Mouse (Mus musculus) embryo, embryonic 9.5 days (tissue): ENCODE measurements around the gene Tgfbr3.

Source experiments
- DNase-seq: peaks from one replicate; pipeline ENCODE4 v3.0.0-alpha.2; 2017; ENCODE audit errors: extremely low spot score

Tgfbr3 gene

DNA sequence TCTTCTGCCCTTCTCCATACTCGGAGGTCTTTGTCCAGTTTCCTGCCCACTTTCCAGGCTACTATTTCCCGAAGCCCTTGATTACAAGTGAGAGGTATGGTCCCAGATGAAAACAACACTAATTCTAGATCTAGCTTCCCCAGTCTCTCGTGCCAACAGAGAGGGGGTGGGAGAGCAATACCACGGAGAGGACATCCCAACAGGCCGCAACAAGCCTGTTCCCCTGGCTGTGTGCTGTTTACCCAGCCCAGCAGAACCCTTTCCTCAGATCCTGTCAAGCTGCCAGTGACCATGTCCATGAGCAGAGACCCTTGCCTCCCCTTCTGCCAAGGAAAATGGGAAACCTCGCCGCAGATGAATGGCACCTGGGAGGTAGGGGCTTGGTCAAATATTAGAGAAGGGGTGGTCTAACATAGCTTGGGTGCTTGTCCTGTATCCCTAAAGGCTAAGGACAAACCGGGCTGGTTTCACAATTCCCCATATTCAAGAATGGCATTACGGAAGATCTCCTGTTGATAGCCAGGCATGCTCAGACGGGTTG is 77.5 kb downstream of the Tgfbr3 start:
- DNase-seq = no peak

DNA sequence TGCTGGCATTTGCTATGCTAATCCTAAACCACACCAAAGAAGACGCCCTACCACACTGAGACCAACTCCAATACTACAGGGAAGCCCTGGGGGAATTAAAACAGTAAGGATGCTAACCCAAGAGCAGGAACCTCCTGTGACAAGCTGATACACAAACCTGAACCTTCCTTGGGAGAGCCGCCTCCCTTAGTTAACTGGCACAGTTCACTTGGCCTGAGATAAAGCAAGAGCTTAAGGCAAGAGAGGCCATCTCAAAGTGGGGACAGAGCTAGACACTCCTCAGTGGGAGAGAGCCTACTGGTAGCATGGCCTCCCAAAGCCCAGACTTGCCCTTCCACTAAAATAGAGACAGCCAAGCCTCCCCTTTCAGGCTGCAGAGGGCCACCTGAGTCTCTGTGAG is 79.4 kb downstream of the Tgfbr3 start:
- DNase-seq = no peak

DNA sequence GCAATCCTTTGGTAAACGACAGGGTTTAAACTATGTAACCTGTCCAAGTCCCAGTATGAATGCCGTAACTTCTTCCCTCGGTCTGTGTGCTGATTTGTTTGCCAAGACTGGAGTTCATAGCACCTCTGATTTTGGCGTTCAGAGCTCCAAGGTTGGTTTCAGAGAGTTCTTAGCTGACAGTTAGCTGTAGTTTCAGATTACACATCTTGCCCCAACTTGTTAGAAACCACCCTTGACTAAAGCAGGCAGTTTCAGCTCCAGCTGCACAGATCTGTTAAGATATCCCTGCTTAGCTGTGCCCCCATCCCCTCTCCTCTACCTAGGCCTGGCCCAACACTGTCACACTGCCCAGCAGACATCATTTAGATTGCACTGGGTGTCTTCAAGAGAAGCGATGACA is 81.5 kb downstream of the Tgfbr3 start:
- no peak for DNase-seq

DNA sequence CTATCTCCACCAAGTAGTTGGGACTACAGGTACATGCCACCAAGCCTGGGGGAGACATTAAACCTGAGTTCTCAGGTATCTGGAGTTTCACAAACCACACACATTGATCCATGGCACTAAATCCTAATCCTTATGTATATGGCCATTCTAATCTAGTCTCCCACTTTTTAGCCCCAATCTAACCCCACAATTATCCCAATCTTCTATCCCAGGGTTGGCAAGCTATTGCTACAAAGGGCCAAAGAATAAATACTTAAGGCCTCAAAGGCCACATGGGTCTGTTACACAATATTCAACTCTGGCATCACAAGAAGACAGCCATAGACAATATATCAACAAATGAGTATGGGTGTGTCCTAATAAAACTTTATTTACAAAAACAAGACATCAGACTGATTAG is 85.1 kb downstream of the Tgfbr3 start:
- no peak for DNase-seq

DNA sequence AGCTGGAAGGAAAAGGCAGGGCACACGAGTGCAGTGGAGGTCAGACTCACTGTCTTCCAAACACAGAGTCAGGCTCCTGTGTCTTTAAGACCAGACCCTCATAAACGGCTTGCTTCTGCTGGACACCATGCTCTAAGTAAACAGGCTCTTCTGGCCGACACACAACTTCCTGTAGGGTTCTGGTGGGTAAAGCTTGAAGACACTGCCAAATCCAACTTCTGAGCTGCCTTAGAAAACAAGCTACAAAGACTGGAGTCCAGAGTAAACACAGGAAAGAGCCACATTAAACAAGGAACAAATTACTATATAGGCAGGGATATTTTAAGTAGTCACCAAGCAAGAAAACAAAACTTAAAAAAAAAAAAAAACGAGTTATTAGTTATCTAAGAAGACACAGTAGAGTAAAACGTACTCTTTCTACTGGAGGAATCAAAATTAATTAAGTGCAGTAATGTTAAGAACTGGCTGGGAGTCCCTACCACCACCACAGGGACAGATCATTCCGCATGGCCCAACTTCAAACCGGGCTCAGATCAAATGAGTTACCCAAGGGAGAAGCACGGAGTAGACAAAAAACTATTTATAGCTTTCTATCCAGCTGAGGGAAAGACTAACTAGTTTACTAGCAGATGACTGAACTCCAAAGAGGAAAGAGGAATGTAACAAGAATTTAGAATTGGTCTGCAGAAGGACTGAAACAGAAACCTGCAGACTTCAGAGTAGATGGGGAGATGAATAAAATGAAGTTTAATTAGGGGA is 86.4 kb downstream of the Tgfbr3 start:
- no peak for DNase-seq

DNA sequence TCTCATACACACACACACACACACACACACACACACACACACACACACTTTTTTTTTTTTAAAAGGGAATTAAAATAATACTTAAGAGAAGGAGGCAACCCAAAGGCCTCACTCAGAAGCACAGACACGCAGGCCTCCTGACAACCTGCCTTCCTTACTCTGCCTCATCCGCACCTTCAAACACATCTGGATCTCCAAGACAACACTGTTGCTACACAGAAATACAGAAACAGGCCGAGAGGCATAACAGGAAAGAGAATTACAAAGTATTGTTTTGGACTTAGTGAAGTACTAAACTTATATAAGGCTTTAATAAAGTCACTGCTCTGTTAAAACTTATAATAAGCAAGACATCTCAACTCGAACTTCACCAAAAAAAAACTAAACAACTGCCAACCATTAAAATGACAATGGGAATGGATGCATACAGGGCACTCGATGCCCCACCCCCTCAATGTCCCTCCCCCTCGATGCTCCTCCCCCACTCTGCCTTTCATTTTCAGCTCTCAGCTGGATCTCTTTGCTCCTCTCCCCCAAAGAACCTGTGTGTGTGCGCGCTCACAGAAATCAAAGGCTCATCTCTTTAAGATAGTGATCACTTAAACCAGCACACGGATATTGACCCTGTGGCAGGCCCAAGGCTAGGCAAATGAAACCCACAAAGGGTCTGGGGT is 87.8 kb downstream of the Tgfbr3 start:
- no peak for DNase-seq

DNA sequence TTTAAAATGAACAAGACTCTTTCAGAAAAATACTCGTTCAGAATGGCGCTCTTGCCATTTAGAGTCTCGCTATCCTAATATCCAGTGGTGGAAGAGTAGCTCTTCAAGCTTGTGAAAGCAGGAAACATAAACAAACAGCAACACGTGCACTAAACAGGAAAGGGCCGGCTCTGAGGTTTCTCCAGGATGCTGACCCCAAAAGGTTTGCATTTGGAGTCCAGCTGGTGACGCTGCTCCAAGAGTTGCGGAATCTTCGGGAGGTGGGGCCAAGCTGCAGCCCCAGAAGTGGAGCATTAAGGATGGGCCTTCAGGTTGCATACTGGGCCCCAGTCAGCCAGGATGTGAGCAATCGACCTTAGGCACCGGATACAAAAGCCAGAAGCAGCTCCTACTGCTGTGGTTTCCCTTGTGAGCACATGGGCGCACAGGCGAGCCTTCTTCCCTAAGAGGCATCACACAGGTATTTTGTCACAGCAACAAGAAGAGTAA is 88.5 kb downstream of the Tgfbr3 start:
- DNase-seq = no peak

DNA sequence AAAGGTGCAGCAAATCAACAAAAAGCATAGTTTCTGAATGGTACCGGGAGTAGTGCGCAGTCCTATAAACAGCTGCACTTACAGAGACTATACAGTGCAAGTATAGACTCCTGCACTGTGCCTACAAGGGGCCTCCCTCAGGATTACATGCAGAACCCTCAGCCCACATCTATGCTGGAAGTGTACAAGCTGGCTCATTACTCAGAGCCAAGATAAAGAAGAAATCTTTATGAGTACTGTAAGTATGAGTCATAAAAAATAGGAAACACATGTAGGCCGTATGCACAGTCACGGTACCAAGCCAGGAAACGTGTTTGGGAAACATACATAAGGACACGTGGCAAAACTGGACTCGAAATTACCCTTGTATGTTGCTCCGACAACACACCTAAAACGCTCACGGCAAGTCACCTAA is 89.2 kb downstream of the Tgfbr3 start:
- no peak for DNase-seq

DNA sequence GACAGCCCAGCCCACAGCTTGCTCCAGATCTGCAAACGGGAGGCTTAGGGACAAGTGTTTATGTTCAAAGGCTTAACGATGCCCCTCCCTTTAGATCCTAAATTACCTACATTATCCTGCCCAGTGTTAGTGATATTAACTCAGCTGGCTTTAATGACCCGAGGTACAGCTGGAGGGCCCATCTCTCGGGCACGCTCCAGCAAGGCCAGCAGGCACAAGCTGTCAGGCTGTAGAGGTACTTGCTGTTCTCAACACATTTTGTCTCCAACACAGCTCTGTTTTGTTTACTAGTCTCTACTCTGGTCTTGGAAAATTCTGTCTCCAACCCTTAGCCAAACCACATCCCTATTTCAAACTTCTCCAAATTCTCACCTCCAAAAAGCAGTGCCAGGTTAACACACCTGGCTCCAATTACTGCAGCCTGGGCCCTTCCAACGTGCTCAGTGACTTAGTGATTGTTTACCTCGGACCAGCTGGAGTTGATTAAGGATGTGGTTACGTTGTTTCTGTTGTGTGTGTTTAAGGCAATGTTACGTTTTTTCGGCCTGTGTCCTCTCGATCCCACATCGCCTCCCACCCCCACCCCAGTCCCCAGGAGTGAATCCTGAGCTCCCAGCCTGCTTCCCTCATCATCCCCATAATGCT is 93.6 kb downstream of the Tgfbr3 start:
- peak; percentile 54 for DNase-seq

DNA sequence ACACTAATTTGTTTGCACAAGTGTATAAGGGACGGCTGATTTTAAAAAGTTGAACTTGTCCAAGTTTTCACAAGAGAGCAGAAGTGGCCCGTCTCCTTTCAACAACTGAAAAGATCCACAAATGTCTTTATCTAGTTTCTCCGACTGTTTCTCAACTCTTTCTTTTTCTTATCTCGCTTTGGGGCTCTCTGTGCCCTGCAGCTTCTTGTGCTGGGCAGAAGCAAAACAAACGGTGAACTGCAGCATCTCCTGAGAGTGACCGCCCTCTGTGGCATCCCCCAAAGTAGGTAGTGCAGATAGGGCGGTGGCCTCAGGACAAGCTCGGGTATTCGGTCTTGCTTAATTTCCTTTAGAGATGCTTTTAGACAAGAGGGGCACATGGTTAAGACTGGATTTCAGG is 96.3 kb downstream of the Tgfbr3 start:
- DNase-seq = no peak

DNA sequence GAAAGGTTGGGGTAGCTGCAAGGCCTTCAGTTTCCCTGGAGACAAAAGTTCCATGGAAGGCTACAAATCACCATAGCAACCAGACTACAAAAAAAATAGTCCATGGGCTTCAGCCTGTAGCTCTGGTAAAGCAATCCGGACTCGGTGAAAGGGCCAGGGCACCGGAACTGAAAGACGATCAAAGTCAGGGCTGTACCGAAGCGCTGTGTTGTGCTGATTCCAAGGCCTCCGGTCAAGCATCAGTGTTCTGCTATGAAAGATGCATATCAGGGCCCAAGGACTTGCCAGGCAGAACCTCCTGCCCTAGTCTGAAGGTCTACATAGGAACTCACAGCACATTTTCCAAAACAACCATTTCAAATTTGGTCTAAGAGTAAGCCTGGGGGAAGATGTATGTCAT is 97.1 kb downstream of the Tgfbr3 start:
- DNase-seq = no peak

DNA sequence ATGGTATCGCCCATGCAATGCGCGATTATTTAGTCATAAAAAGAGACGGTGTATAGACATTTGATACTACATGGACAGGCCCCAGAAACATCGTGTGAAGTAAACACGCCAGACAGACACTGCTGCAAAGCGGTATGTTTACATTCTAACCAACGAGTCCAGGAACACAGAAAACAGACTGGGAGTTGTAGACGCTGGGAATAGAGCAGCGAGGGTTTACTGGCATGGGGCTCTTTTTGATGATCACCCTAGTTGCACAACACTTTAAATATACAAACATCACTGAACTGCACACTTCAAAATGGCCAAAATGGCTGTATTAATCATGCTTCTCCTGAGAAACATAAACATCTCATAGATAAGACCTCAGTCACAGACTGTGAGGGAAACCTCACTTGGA is 100.9 kb downstream of the Tgfbr3 start:
- DNase-seq = no peak

DNA sequence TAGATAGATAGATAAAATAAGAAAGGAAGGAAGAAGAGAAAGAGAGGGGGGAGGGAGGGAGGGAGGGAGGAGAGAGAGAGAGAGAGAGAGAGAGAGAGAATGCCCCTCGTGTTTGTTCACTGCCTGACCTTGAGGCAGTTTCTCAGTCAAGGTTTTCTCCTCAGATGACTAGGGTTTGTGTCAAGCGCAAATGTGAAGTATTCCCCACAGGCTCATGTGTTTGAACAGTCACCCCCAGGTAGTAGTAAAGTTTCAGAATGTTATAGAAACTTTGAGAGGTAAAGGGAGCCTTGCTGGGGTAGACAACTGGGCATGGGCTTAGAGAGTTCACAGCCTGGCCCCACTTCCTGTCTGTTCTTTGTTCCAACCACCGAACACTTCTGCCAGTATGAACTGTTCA is 103.2 kb downstream of the Tgfbr3 start:
- no peak for DNase-seq

DNA sequence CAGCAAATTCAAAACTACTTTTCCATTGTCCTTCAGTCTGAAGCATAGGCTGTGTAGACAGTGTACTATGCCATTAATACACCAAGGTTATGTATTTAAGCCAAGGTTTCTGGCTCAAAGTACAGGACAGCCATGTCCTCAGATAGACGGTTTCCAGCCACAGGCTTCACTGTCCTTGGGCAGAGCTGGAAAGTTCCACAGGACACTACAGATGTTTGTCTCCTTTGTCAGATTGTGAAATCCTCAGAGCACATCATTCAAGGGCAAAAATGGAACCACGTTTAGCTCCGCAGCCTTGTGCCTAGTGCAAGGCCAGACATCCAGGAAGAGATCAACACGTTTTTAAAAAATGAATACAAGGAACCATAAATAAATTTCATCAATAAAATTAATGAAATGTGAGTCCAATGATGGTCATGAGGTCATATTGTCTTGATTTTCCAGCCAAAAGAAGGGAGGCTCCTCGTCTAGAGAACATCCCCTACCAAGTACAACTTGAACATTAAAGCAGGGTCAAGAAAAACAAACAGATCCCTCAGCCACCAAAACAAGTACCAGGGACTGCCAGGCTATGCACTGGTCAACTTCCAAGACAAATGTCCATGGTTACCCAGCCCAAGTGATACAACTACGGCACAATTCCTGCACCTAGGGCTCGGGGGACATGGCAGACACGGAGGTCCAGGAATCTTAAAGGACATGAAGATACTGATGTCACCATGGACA is 105.1 kb downstream of the Tgfbr3 start:
- no peak for DNase-seq

DNA sequence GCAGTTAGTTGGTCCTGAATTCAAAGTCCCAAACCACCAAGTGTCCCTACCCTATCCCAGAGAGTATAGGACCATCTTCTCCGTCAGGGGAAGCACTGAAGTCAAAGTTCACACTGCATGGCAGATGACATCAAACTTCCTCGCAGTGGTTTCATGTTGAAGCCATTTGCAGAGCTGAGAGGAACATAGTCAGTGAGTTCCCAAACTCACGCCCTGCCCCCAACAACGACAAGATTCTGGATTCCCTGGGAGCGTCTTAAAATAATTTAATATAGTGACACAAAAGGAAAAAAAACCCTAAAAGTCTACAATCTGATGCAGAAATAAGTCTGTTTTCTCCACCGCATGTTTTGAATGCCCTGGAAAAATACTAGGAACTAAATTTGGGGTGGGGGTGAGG is 105.9 kb downstream of the Tgfbr3 start:
- DNase-seq = no peak

DNA sequence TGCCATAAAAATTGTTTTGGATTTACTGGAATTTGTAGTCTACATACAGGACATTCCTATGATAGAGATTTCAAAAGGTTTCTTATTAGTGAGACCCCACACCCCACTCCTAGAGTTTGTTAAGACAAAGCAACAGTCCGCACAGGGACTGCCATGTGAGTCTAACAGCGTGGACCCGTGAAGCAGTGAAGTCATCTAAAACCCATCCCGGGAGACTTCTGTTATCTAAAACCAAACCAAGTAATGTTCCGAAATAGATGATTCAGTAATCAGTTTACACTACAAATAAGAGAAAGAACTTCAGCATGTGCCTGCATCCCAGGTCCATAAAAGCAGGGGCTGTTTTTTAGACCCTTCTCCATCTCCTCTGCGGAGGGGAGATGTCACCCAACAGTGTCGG is 106.7 kb downstream of the Tgfbr3 start:
- no peak for DNase-seq

DNA sequence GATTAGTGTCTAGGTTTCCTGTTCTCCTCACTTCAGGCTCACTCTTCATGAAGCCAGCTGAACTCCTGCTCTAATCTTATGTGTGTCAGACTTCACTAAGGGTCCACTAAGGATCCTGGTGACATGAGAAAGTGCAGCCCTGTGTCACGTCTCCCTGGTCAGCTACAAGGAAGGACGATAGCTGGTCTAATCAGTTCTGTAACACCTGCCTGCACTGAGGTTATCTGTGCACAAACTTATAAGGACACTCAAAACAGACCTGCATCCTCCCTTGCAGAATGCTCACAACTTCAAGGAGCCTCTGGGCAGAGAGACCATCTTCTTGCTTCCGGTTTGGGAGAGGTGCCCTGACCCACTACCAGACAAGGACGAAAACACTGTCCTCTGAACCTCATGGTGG is 107.6 kb downstream of the Tgfbr3 start:
- DNase-seq = no peak

DNA sequence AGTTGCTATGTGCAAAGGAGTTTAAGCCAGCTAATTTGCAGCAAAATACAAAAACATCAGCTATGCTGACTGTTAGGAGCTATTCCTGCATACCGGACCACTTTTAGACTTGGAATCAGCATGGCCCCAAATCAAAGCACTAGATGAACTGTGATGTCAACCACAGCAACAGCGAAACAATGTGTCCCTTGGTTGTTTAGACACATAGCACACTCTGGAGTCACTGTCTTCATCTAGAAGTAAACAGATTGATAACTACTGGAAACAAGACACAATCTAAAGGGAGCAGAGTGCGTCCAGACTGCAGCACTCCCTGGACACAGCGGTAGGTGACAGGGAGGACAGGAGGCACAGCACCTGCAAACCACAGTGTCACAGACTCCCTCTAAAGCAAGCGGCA is 110.2 kb downstream of the Tgfbr3 start:
- no peak for DNase-seq

DNA sequence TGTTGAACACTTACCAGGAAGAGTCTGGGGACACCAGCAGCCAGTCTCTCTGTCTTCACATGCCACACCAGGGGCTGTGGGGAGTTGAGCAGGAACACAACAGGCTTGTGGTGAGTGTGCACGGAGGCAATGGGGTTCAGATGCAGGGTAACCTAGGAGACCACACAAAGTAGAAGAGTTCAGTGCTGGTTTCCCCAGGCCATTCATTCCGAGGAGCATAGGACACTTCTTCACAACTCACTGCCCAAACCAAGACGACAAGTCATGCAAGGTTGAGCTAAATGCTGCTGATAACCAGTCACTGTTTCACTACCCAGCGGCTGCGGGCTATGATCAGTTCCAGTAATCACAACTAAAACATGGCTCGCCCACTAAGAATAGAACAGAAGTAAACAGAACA is 111.6 kb downstream of the Tgfbr3 start:
- DNase-seq = no peak

DNA sequence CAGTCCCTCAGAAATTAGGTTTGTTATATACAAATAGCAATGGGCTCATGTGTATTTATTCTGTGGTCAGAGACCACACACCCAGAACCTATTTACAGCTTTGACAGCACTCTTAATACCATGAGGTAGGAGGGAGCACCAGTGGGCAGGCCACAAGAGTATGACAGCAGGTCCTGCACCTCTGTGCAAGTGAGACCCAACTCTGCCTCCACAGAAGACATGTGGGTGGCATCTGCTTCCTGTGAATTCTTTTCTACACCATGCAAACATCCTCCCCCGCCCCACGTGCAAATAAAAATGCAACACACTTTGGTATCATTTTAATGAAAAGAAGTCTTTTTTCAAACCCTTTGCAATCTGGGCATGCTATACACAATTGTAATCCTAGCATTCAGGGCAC is 112.2 kb downstream of the Tgfbr3 start:
- DNase-seq = no peak

DNA sequence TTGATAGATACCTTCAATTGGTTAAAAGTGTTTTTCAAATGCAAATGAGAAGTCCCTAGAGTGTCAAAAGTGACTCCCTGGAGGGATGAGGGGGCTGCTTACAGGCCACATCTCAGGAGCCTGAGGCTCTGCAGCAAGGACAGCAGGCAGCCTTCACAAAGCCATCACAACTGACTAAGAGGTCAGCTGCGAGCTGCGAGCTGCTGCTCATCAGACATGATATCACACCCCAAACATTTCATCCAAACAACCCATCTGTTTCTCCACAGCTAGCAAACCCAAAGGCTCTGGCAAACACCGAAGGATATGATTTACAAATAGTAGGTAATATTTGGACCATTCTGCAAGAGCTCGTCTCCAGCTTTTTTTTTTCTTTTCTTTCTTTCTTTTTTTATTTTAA is 112.6 kb downstream of the Tgfbr3 start:
- DNase-seq = no peak

DNA sequence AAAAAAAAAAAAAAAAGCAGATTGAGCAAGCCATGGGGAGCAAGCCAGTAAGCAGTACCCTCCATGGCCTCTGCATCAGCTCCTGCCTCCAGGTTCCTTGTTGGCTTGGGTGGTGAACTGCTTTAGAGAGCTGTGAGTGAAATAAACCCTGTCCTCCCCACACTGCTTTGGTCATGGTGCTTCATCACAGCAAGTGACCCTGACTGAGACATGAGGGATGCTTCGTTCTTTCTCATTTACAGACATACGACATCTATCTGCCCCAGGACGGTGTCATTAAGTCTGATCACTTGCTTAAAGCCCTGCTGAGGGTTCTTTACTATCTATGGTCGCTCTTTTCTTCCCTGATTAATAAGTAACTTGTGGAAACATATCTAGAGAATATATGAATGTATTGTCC is 113.2 kb downstream of the Tgfbr3 start:
- DNase-seq = no peak
